Mouse (Mus musculus): ENCODE measurements around the gene Oaf.
A peak's percentile ranks its signal among the peaks of the same experiment; 100 is the strongest.

Gene Oaf

GRCm38 (mm10) chr9:43224771-43225355, 14.8 kb downstream of the Oaf start:
- peak; percentile 43 for DNase-seq (ENCODE audit: low spot score)

- DNase-seq (ENCODE audit: low spot score), result no peak
Measured at GRCm38 (mm10) chr9:43222429-43222715, 17.3 kb downstream of the Oaf start.

- peak; percentile 66 for DNase-seq (ENCODE audit: low spot score)
Measured at GRCm38 (mm10) chr9:43221643-43222428, 17.9 kb downstream of the Oaf start.

GRCm38 (mm10) chr9:43210771-43211450, 28.8 kb downstream of the Oaf start:
- peak; percentile 58 for DNase-seq (ENCODE audit: low spot score)

- peak; percentile 82 for DNase-seq (ENCODE audit: low spot score)
Measured at GRCm38 (mm10) chr9:43210190-43210682, 29.5 kb downstream of the Oaf start, which contains the start of gene Pou2f3. Gene Pou2f3 (minus strand): TSS chr9:43210369.

- no peak for DNase-seq (ENCODE audit: low spot score)
Measured at GRCm38 (mm10) chr9:43206022-43206390, 33.7 kb downstream of the Oaf start.

GRCm38 (mm10) chr9:43205343-43206021, 34.2 kb downstream of the Oaf start:
- DNase-seq (ENCODE audit: low spot score), result no peak

- no peak for DNase-seq (ENCODE audit: low spot score)
Measured at GRCm38 (mm10) chr9:43200212-43200611, 39.5 kb downstream of the Oaf start.

GRCm38 (mm10) chr9:43194001-43194400, 45.7 kb downstream of the Oaf start:
- DNase-seq (ENCODE audit: low spot score), result no peak

- no peak for DNase-seq (ENCODE audit: low spot score)
Measured at GRCm38 (mm10) chr9:43191561-43191960, 48.1 kb downstream of the Oaf start.

GRCm38 (mm10) chr9:43189021-43189356, 50.7 kb downstream of the Oaf start:
- no peak for DNase-seq (ENCODE audit: low spot score)

GRCm38 (mm10) chr9:43188309-43189020, 51.2 kb downstream of the Oaf start:
- DNase-seq (ENCODE audit: low spot score), result no peak

- DNase-seq (ENCODE audit: low spot score), result no peak
Measured at GRCm38 (mm10) chr9:43179614-43180013, 60.1 kb downstream of the Oaf start.

- no peak for DNase-seq (ENCODE audit: low spot score)
Measured at GRCm38 (mm10) chr9:43178172-43178571, 61.5 kb downstream of the Oaf start.
